15 mouse cellular contexts compared by ENCODE assay signal in the genomic region with DNA sequence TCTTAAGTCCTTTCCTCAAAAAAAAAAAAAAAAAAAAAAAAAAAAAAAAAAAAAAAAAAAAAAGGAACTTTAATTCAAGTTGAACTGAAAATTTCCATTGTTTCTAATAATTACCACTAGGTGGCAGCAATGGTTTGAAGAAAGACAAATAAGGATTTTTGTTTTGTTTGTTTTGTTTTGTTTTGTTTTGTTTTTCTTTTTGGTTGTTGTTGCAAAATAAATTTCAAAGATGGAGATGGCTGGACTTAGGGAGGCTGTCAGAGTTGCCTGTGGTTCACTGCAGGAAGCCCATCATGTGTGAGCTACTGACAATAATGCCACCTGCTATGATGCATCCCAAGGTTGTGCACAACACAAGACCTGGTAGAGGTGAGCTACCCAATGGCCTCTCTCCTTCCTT.
DNase-seq lines count a peak whose midpoint lies in the region; ATAC-seq and TF ChIP-seq lines count a peak whose summit lies in the region.
"Had no signal": no experiment of that assay in that cellular context is flagged by ENCODE, and none has a peak within 500 bp of the region (broad histone marks: within the 10 kb centered on the region; RNA-seq: fewer than 3 reads in every experiment).

No protein-coding gene starts in this region.

- no peak overlapping the region for H3K9ac ChIP-seq in forebrain, embryonic 13.5 days
- H3K9ac ChIP-seq in forebrain, embryonic 16.5 days (replicated peaks; ENCODE audit: low read depth, low read length), result no peak overlapping the region
- H3K9ac ChIP-seq: stomach, embryonic 15.5 days had no signal

- no peak for DNase-seq in left cerebral cortex, adult 2 months (ENCODE audit: extremely low spot score in 1 of 2, low spot score in 2 of 2)
- DNase-seq in left cerebral cortex, adult 18-20 months (ENCODE audit: low spot score in 2 of 2), result no peak
- peak; percentile 6 for DNase-seq in c-Kit-positive CD71-positive TER-119-positive erythroid progenitor cells, embryonic 14.5 days (ENCODE audit: low spot score)
- no peak for DNase-seq in left cerebral cortex, postnatal 36 days (ENCODE audit: low spot score in 2 of 2)
- no peak for DNase-seq in gastrocnemius, postnatal 25 days
- DNase-seq: adrenal gland, adult 2 months; cerebellum, adult 8-10 months; heart, postnatal 4 days; kidney, postnatal 14 days; lung, postnatal 14 days had no signal

- TF ChIP-seq CTCF in left cerebral cortex, adult 2 months (IDR thresholded peaks at IDR 0.05), result peak; percentile 61
- TF ChIP-seq CTCF in E14TG2a.4 (conservative IDR thresholded peaks at IDR 0.05; ENCODE audit: low read length), result peak; percentile 45

- no peaks in the 10 kb centered on the region for H3K9me3 ChIP-seq in forebrain, embryonic 13.5 days (replicated peaks)
- H3K9me3 ChIP-seq in forebrain, embryonic 16.5 days (ENCODE audit: control insufficient read depth, low read length), result no peaks in the 10 kb centered on the region
- peaks cover 12% of the 10 kb centered on the region for H3K9me3 ChIP-seq in E14TG2a.4 (ENCODE audit: low read length)
- H3K9me3 ChIP-seq: stomach, embryonic 15.5 days had no signal

- peaks cover 11% of the 10 kb centered on the region for H3K4me1 ChIP-seq in forebrain, embryonic 13.5 days
- H3K4me1 ChIP-seq in forebrain, embryonic 16.5 days (replicated peaks; ENCODE audit: control insufficient read depth, insufficient read depth, low read length), result peaks cover 16% of the 10 kb centered on the region
- H3K4me1 ChIP-seq in E14TG2a.4 (replicated peaks; ENCODE audit: low read depth, low read length), result peaks cover 23% of the 10 kb centered on the region

- no peak overlapping the region for H3K27ac ChIP-seq in forebrain, embryonic 13.5 days
- no peak overlapping the region for H3K27ac ChIP-seq in forebrain, embryonic 16.5 days (ENCODE audit: low read length)
- H3K27ac ChIP-seq in left cerebral cortex, adult 2 months, result peak overlapping the region; percentile 66
- H3K27ac ChIP-seq: stomach, embryonic 15.5 days had no signal

- 0 out of 2 replicates have a peak, but pooled peaks have one; percentile 25 for ATAC-seq in forebrain, embryonic 13.5 days
- ATAC-seq in forebrain, embryonic 16.5 days, result no peak

- intact Hi-C loops in left cerebral cortex, adult 2 months (cut with DNase I), result loop anchor here (2.0 to 5.0 kb wide), 2 partner anchors 191 to 221 kb away; no protein-coding TSS in a partner anchor
- intact Hi-C loops in left cerebral cortex, postnatal 36 days (cut with DNase I), result loop anchor here (2.0 to 10.0 kb wide), 2 partner anchors 191 to 213 kb away; no protein-coding TSS in a partner anchor

- H3K36me3 ChIP-seq in forebrain, embryonic 13.5 days (ENCODE audit: poor library complexity, severe bottlenecking), result no peaks in the 10 kb centered on the region
- H3K36me3 ChIP-seq in forebrain, embryonic 16.5 days (ENCODE audit: control insufficient read depth, insufficient read depth), result no peaks in the 10 kb centered on the region
- no peaks in the 10 kb centered on the region for H3K36me3 ChIP-seq in E14TG2a.4 (ENCODE audit: insufficient read depth, low read length)
- H3K36me3 ChIP-seq: stomach, embryonic 15.5 days had no signal

- H3K4me3 ChIP-seq in forebrain, embryonic 13.5 days, result no peak overlapping the region
- no peak overlapping the region for H3K4me3 ChIP-seq in forebrain, embryonic 16.5 days (replicated peaks; ENCODE audit: low read length)
- H3K4me3 ChIP-seq in left cerebral cortex, adult 2 months, result no peak overlapping the region
- H3K4me3 ChIP-seq in E14TG2a.4 (replicated peaks; ENCODE audit: low read length), result no peak overlapping the region
- H3K4me3 ChIP-seq: erythroblast, embryonic 14.5 days; stomach, embryonic 15.5 days had no signal

- H3K4me2 ChIP-seq in forebrain, embryonic 13.5 days, result no peak overlapping the region
- H3K4me2 ChIP-seq in forebrain, embryonic 16.5 days (ENCODE audit: low read length), result no peak overlapping the region
- H3K4me2 ChIP-seq: stomach, embryonic 15.5 days had no signal

- H3K27me3 ChIP-seq in forebrain, embryonic 13.5 days, result no peaks in the 10 kb centered on the region
- H3K27me3 ChIP-seq in forebrain, embryonic 16.5 days (replicated peaks; ENCODE audit: control insufficient read depth, insufficient read depth, low read length), result no peaks in the 10 kb centered on the region
- no peaks in the 10 kb centered on the region for H3K27me3 ChIP-seq in E14TG2a.4 (ENCODE audit: insufficient read depth, low read length)
- H3K27me3 ChIP-seq: stomach, embryonic 15.5 days had no signal
